Mouse (Mus musculus) hindbrain, embryonic 16.5 days (tissue): ENCODE results near the gene Polr1b. TPM values are rescaled to one million over a fixed set of nuclear protein-coding genes. Genes with fewer than 3 reads are reported as not detected.

Source experiments
- ATAC-seq: fragments of 200-750 bp; cut with Nextera tagmentation; 2 replicates; pipeline ENCODE4 v1.8.0; 2017; ENCODE audit warnings: moderate TSS enrichment, moderate library complexity
- H3K27ac ChIP-seq: fragments of 300-500 bp; sonication (generic); 2 replicates; pipeline ENCODE4 v1.5.1; 2014; ENCODE audit warnings: low read depth, mild to moderate bottlenecking, control low read depth, low read length, moderate library complexity
- H3K27me3 ChIP-seq: fragments of 300-500 bp; sonication (generic); replicated peaks from 2 replicates; pipeline ENCODE4 v1.6.1; 2014; ENCODE audit warnings: low read length; ENCODE audit not compliant: control insufficient read depth, insufficient read depth
- H3K36me3 ChIP-seq: fragments of 300-500 bp; sonication (generic); 2 replicates; pipeline ENCODE4 v1.6.1; 2014; ENCODE audit warnings: mild to moderate bottlenecking, low read length, moderate library complexity, mixed read lengths; ENCODE audit not compliant: control insufficient read depth, insufficient read depth
- H3K4me1 ChIP-seq: fragments of 300-500 bp; sonication (generic); 2 replicates; pipeline ENCODE4 v1.6.1; 2014; ENCODE audit warnings: low read depth, low read length; ENCODE audit not compliant: control insufficient read depth, insufficient read depth
- H3K4me2 ChIP-seq: fragments of 300-500 bp; sonication (generic); 2 replicates; pipeline ENCODE4 v1.6.1; 2014; ENCODE audit warnings: mild to moderate bottlenecking, low read length, control low read depth, moderate library complexity
- H3K4me3 ChIP-seq: fragments of 300-500 bp; sonication (generic); 2 replicates; pipeline ENCODE4 v1.5.1; 2014; ENCODE audit warnings: mild to moderate bottlenecking, low read length, control low read depth, moderate library complexity
- H3K9ac ChIP-seq: fragments of 300-500 bp; sonication (generic); 2 replicates; pipeline ENCODE4 v1.6.1; 2014; ENCODE audit warnings: low read depth, mild to moderate bottlenecking, control low read depth, low read length, moderate library complexity
- H3K9me3 ChIP-seq: fragments of 300-500 bp; sonication (generic); 2 replicates; pipeline ENCODE4 v1.6.1; 2014; ENCODE audit warnings: mild to moderate bottlenecking, low read length, moderate library complexity; ENCODE audit not compliant: control insufficient read depth
- WGBS: fragments of 180-500 bp; shearing (Covaris S2); extraction: QIAGEN DNeasy Blood & Tissue Kit; methylation state at CpG from one replicate; pipeline ENCODE4 v1.1.7; 2014; 5-methylcytosine and 5-hydroxymethylcytosine counted together
- polyA plus RNA-seq: library from polyadenylated mRNA; unstranded; fragments of >200 nt; fragmentation: Nextera tagmentation; extraction: Ambion mirVana; gene quantifications from 2 replicates; pipeline ENCODE4 v1.2.1, GENCODE M21; 2015

The Polr1b gene
- polyA plus RNA-seq, 1 experiment from 2014 or later: 13.0 TPM

GRCm38 (mm10) chr2:129093926-129094724 is 6.7 kb upstream of the Polr1b start:
- H3K9me3 ChIP-seq: no peaks in the 10 kb centered on the region
- H3K36me3 ChIP-seq: peaks cover 33% of the 10 kb centered on the region
- ATAC-seq: no peak
- no peaks in the 10 kb centered on the region for H3K4me1 ChIP-seq
- WGBS: 91% methylated on average over 18 of the region's 18 CpGs
- no peak overlapping the region for H3K27ac ChIP-seq
- H3K9ac ChIP-seq: no peak overlapping the region
- H3K4me3 ChIP-seq: no peak overlapping the region
- no peak overlapping the region for H3K4me2 ChIP-seq
- no peaks in the 10 kb centered on the region for H3K27me3 ChIP-seq

GRCm38 (mm10) chr2:129112924-129113323 is 12.1 kb downstream of the Polr1b start:
- ATAC-seq: no peak
- Histone ChIP-seq H3K9ac (no peak overlapping the region), H3K27ac (no peak overlapping the region), H3K36me3 (peaks cover 29% of the 10 kb centered on the region), H3K27me3 (no peaks in the 10 kb centered on the region), H3K9me3 (no peaks in the 10 kb centered on the region), H3K4me2 (no peak overlapping the region), H3K4me3 (no peak overlapping the region), H3K4me1 (no peaks in the 10 kb centered on the region)
- WGBS: 91% methylated on average over 5 of the region's 5 CpGs

GRCm38 (mm10) chr2:129115706-129116367 is 15.0 kb downstream of the Polr1b start:
- WGBS: 94% methylated on average over 9 of the region's 9 CpGs
- no peak overlapping the region for H3K4me3 ChIP-seq
- no peak overlapping the region for H3K4me2 ChIP-seq
- no peak overlapping the region for H3K27ac ChIP-seq
- peaks cover 45% of the 10 kb centered on the region for H3K36me3 ChIP-seq
- no peak for ATAC-seq
- H3K9ac ChIP-seq: no peak overlapping the region
- no peaks in the 10 kb centered on the region for H3K27me3 ChIP-seq
- H3K9me3 ChIP-seq: no peaks in the 10 kb centered on the region
- H3K4me1 ChIP-seq: no peaks in the 10 kb centered on the region

GRCm38 (mm10) chr2:129116368-129116739 is 15.6 kb downstream of the Polr1b start:
- 93% methylated on average over 1 of the region's 1 CpGs for WGBS
- no peaks in the 10 kb centered on the region for H3K9me3 ChIP-seq
- H3K9ac ChIP-seq: no peak overlapping the region
- peaks cover 45% of the 10 kb centered on the region for H3K36me3 ChIP-seq
- H3K4me1 ChIP-seq: no peaks in the 10 kb centered on the region
- ATAC-seq: no peak
- H3K27ac ChIP-seq: no peak overlapping the region
- H3K4me2 ChIP-seq: no peak overlapping the region
- no peak overlapping the region for H3K4me3 ChIP-seq
- H3K27me3 ChIP-seq: no peaks in the 10 kb centered on the region

DNA sequence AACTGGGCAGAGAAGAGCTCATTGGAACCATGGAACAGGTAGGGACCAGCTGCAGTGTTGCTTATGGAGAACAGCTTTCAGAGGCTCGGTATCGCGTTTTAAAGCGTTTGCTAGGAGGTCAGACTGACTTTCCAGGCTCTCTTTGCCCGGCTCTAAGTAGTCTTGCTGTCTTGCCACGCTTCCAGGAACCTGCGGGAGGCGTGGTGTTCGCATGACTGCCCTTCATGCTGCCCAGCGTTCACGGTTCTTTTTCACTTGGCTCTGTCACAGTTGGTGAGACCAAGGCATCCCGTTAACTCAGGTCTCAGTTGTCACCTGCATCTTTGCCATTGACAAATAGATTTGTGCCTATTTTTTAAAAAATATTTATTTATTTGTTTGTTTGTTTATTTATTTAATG is 17.3 kb downstream of the Polr1b start:
- H3K9ac ChIP-seq: no peak overlapping the region

GRCm38 (mm10) chr2:129121986-129122385 is 21.2 kb downstream of the Polr1b start:
- no peak for ATAC-seq
- H3K36me3 ChIP-seq: peaks cover 57% of the 10 kb centered on the region
- H3K4me2 ChIP-seq: no peak overlapping the region
- WGBS: 96% methylated on average over 8 of the region's 8 CpGs
- H3K27me3 ChIP-seq: no peaks in the 10 kb centered on the region
- no peak overlapping the region for H3K4me3 ChIP-seq
- H3K9ac ChIP-seq: no peak overlapping the region
- H3K27ac ChIP-seq: no peak overlapping the region
- no peaks in the 10 kb centered on the region for H3K4me1 ChIP-seq
- H3K9me3 ChIP-seq: no peaks in the 10 kb centered on the region

More for the DNA sequence above, 17.3 kb downstream of the Polr1b start:
- no peak overlapping the region for H3K4me3 ChIP-seq
- no peak for ATAC-seq
- H3K27me3 ChIP-seq: no peaks in the 10 kb centered on the region
- H3K36me3 ChIP-seq: peaks cover 48% of the 10 kb centered on the region
- H3K4me2 ChIP-seq: no peak overlapping the region
- H3K9me3 ChIP-seq: no peaks in the 10 kb centered on the region
- WGBS: 93% methylated on average over 12 of the region's 12 CpGs
- no peaks in the 10 kb centered on the region for H3K4me1 ChIP-seq
- no peak overlapping the region for H3K27ac ChIP-seq

GRCm38 (mm10) chr2:129129412-129129929 is 28.7 kb downstream of the Polr1b start, which contains the start of gene Chchd5:
Gene Chchd5, plus strand, starts transcription at chr2:129129700.
- under 1% methylated on average over 35 of the region's 35 CpGs for WGBS
- ATAC-seq: peak; percentile 100
- peaks cover 3% of the 10 kb centered on the region; the same call in 1 of the 2 replicates for H3K9me3 ChIP-seq
- peak within 1 kb of the TSS; percentile 72 for H3K4me3 ChIP-seq
- peak within 1 kb of the TSS; percentile 80 for H3K9ac ChIP-seq
- peak within 1 kb of the TSS; percentile 84 for H3K4me2 ChIP-seq
- H3K27me3 ChIP-seq: no peaks in the 10 kb centered on the region
- H3K27ac ChIP-seq: peak within 1 kb of the TSS; percentile 89
- H3K36me3 ChIP-seq: peaks cover 26% of the 10 kb centered on the region
- peaks cover 13% of the 10 kb centered on the region for H3K4me1 ChIP-seq

DNA sequence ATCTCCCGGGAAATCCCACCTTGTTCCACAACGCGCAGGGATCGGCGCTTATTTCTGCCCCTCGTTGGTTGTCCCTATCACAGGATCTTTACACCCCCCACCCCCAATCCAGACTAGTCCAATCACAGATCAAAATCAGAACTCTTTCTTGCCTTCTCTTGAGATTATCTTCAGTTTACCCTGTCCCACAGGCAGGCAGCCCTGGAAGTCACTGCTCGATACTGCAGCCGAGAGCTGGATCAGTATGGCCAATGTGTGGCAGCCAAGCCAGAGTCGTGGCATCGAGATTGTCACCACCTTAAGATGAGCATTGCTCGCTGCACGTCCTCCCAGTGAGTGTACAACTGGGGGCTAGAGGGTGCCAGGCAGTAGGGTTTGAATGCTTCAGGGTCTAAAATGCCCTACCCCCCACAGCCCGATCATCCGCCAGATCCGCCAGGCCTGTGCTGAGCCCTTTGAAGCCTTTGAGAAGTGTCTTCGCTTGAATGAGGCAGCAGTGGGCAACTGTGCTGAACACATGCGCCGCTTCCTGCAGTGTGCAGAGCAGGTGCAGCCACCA is 29.3 kb downstream of the Polr1b start:
- Histone ChIP-seq H3K27ac (peak overlapping the region; percentile 86), H3K4me1 (peaks cover 13% of the 10 kb centered on the region), H3K4me3 (peak overlapping the region; percentile 72), H3K9ac (peak overlapping the region; percentile 55), H3K27me3 (no peaks in the 10 kb centered on the region), H3K36me3 (peaks cover 20% of the 10 kb centered on the region), H3K4me2 (peak overlapping the region; percentile 84), H3K9me3 (peaks cover 3% of the 10 kb centered on the region; the same call in 1 of the 2 replicates)
- ATAC-seq: peak; percentile 15
- WGBS: 24% methylated on average over 18 of the region's 18 CpGs

- peak overlapping the region; percentile 84 for H3K4me2 ChIP-seq
- 94% methylated on average over 2 of the region's 2 CpGs for WGBS
- ATAC-seq: no peak
- H3K27ac ChIP-seq: no peak overlapping the region
- H3K4me3 ChIP-seq: no peak overlapping the region
- H3K9me3 ChIP-seq: peaks cover 3% of the 10 kb centered on the region; the same call in 1 of the 2 replicates
- no peaks in the 10 kb centered on the region for H3K27me3 ChIP-seq
- H3K9ac ChIP-seq: no peak overlapping the region
- H3K36me3 ChIP-seq: peaks cover 13% of the 10 kb centered on the region
- peaks cover 13% of the 10 kb centered on the region for H3K4me1 ChIP-seq
Measured at GRCm38 (mm10) chr2:129130776-129131175, 30.0 kb downstream of the Polr1b start.
